Mouse (Mus musculus) MEL (cell line): Measurements from ENCODE around the gene Myrf. TPM values are rescaled to one million over a fixed set of nuclear protein-coding genes. Genes with fewer than 3 reads are reported as not detected.

Experiments
- DNase-seq: peaks from one replicate; pipeline ENCODE4 v3.0.0; 2011; ENCODE audit warnings: low read depth, low spot score
- H3K27ac ChIP-seq: 2 replicates; pipeline ENCODE4 v1.5.1; 2012; ENCODE audit warnings: low read depth, mild to moderate bottlenecking, control low read depth, low read length, moderate library complexity; ENCODE audit not compliant: control insufficient read depth
- H3K27me3 ChIP-seq, 2 experiments: fragments of 150-350 bp in 1 of 2; sonication (generic) in 1 of 2; 2 replicates each; pipeline ENCODE4 v1.6.1; 2012; ENCODE audit warnings: low read length in 2 of 2, mild to moderate bottlenecking in 2 of 2, improper control_type of control experiment in 1 of 2, moderate library complexity in 1 of 2; ENCODE audit not compliant: insufficient read depth in 2 of 2, control insufficient read depth in 1 of 2
- H3K36me3 ChIP-seq, 2 experiments: 2 replicates each; pipeline ENCODE4 v1.6.1; 2012 to 2014; ENCODE audit warnings: low read length in 2 of 2, improper control_type of control experiment in 1 of 2, inconsistent platforms in 1 of 2, mild to moderate bottlenecking in 1 of 2; ENCODE audit not compliant: insufficient read depth in 2 of 2, control insufficient read depth in 1 of 2
- H3K4me1 ChIP-seq, 2 experiments: fragments of 150-350 bp in 1 of 2; sonication (generic) in 1 of 2; 2 replicates each; pipeline ENCODE4 v1.6.1; 2012; ENCODE audit warnings: low read length in 2 of 2, improper control_type of control experiment in 1 of 2, mild to moderate bottlenecking in 1 of 2; ENCODE audit not compliant: insufficient read depth in 2 of 2, control insufficient read depth in 1 of 2
- H3K4me3 ChIP-seq, 2 experiments: fragments of 150-350 bp in 1 of 2; sonication (generic) in 1 of 2; 2 replicates each; pipeline ENCODE4 v1.5.1; 2012; ENCODE audit warnings: low read depth in 2 of 2, low read length in 2 of 2, mild to moderate bottlenecking in 2 of 2, moderate library complexity in 2 of 2, control low read depth in 1 of 2, improper control_type of control experiment in 1 of 2; ENCODE audit not compliant: control insufficient read depth in 1 of 2, insufficient read depth in 1 of 2
- H3K79me2 ChIP-seq: 2 replicates; pipeline ENCODE4 v1.6.1; 2012; ENCODE audit warnings: mild to moderate bottlenecking, low read length, moderate library complexity; ENCODE audit not compliant: control insufficient read depth, poor library complexity, insufficient read depth
- H3K9ac ChIP-seq: 2 replicates; pipeline ENCODE4 v1.6.1; 2012; ENCODE audit warnings: low read depth, mild to moderate bottlenecking, control low read depth, low read length, moderate library complexity; ENCODE audit not compliant: control insufficient read depth, poor library complexity, severe bottlenecking
- H3K9me3 ChIP-seq: fragments of 150-350 bp; sonication (generic); replicated peaks from 2 replicates; pipeline ENCODE4 v1.6.1; 2012; ENCODE audit warnings: mild to moderate bottlenecking, low read length, improper control_type of control experiment, moderate library complexity; ENCODE audit not compliant: insufficient read depth
- EP300 ChIP-seq, 2 experiments: IDR thresholded peaks; 2 replicates each; pipeline ENCODE4 v1.6.1; 2011; ENCODE audit warnings: improper control_type of control experiment in 2 of 2, low read length in 2 of 2, low read depth in 1 of 2, mild to moderate bottlenecking in 1 of 2
- HCFC1 ChIP-seq: IDR thresholded peaks from 2 replicates; pipeline ENCODE4 v1.6.1; 2012; ENCODE audit warnings: low read depth, mild to moderate bottlenecking, inconsistent platforms, low read length, improper control_type of control experiment, moderate library complexity
- JUND ChIP-seq: IDR thresholded peaks from 2 replicates; pipeline ENCODE4 v1.6.1; 2011; ENCODE audit warnings: low read depth, mild to moderate bottlenecking, improper control_type of control experiment, low read length
- MAX ChIP-seq: IDR thresholded peaks from 2 replicates; pipeline ENCODE4 v1.6.1; 2011; ENCODE audit warnings: low read length, improper control_type of control experiment
- POLR2A ChIP-seq, 2 experiments: IDR thresholded peaks; 2 replicates each; pipeline ENCODE4 v1.6.1; 2011 to 2012; ENCODE audit warnings: low read length in 2 of 2, mild to moderate bottlenecking in 2 of 2, control low read depth in 1 of 2, improper control_type of control experiment in 1 of 2, low read depth in 1 of 2, moderate library complexity in 1 of 2; ENCODE audit not compliant: control insufficient read depth in 1 of 2, insufficient read depth in 1 of 2, poor library complexity in 1 of 2
- POLR2AphosphoS5 ChIP-seq: IDR thresholded peaks from 2 replicates; pipeline ENCODE4 v1.6.1; 2012; ENCODE audit warnings: low read depth, borderline replicate concordance, mild to moderate bottlenecking, inconsistent platforms, low read length, moderate library complexity, mixed read lengths
- RAD21 ChIP-seq: IDR thresholded peaks from 2 replicates; pipeline ENCODE4 v1.6.1; 2011; ENCODE audit warnings: mild to moderate bottlenecking, low read depth, low read length, improper control_type of control experiment
- RCOR1 ChIP-seq: IDR thresholded peaks from 2 replicates; pipeline ENCODE4 v1.6.1; 2012; ENCODE audit warnings: low read depth, mild to moderate bottlenecking, inconsistent platforms, low read length, improper control_type of control experiment
- SIN3A ChIP-seq: IDR thresholded peaks from 2 replicates; pipeline ENCODE4 v1.6.1; 2012; ENCODE audit warnings: low read length, improper control_type of control experiment, inconsistent platforms
- TAL1 ChIP-seq: IDR thresholded peaks from 2 replicates; pipeline ENCODE4 v1.6.1; 2012; ENCODE audit warnings: mild to moderate bottlenecking, inconsistent platforms, low read length, moderate library complexity, mixed read lengths
- TBP ChIP-seq: IDR thresholded peaks from 2 replicates; pipeline ENCODE4 v1.8.0; 2011; ENCODE audit warnings: low read depth, low read length, improper control_type of control experiment
- TCF12 ChIP-seq: IDR thresholded peaks from 2 replicates; pipeline ENCODE4 v1.6.1; 2014; ENCODE audit warnings: low read depth, mild to moderate bottlenecking, inconsistent platforms, low read length, improper control_type of control experiment, moderate library complexity
- UBTF ChIP-seq: IDR thresholded peaks from 2 replicates; pipeline ENCODE4 v1.6.1; 2012; ENCODE audit warnings: low read depth, mild to moderate bottlenecking, inconsistent platforms, low read length, improper control_type of control experiment, moderate library complexity, borderline replicate concordance; ENCODE audit not compliant: insufficient read depth
- ZC3H11A ChIP-seq: IDR thresholded peaks from 2 replicates; pipeline ENCODE4 v1.6.1; 2012; ENCODE audit warnings: low read depth, mild to moderate bottlenecking, inconsistent platforms, low read length, improper control_type of control experiment
- ZKSCAN1 ChIP-seq: IDR thresholded peaks from 2 replicates; pipeline ENCODE4 v1.6.1; 2012; ENCODE audit warnings: low read depth, mild to moderate bottlenecking, inconsistent platforms, low read length, improper control_type of control experiment, moderate library complexity
- ZMIZ1 ChIP-seq: IDR thresholded peaks from 2 replicates; pipeline ENCODE4 v1.6.1; 2012; ENCODE audit warnings: low read depth, mild to moderate bottlenecking, inconsistent platforms, low read length, improper control_type of control experiment, moderate library complexity
- polyA plus RNA-seq, 2 experiments: library from polyadenylated mRNA; stranded (reverse) in 1 of 2; unstranded in 1 of 2; fragments of >175 nt in 1 of 2; fragments of >200 nt in 1 of 2; gene quantifications; 2 replicates each; pipeline versions ENCODE4 v1.2.1 to v1.2.4; 2012; ENCODE audit warnings: low replicate concordance in 2 of 2, low read depth in 1 of 2; ENCODE audit not compliant: insufficient read length in 2 of 2, insufficient read depth in 1 of 2, missing spikeins in 1 of 2
- total RNA-seq: library from RNA; depleted of rRNA; stranded (reverse); fragments of 300-350 nt; gene quantifications from 2 replicates; pipeline ENCODE4 v1.2.3, GENCODE M21; 2012

Myrf gene
- total and polyA plus RNA-seq, 3 experiments = 0.23 to 2.7 TPM; not detected in 1

GRCm38 (mm10) chr19:10267953-10268352 is 27.4 kb upstream of the Myrf start:
- H3K27ac ChIP-seq = no peak overlapping the region
- no peaks in the 10 kb centered on the region for H3K9me3 ChIP-seq
- no peaks in the 10 kb centered on the region for H3K79me2 ChIP-seq
- peaks cover 6 to 16% of the 10 kb centered on the region in 2 experiments for H3K27me3 ChIP-seq
- no peak overlapping the region for H3K4me3 ChIP-seq
- no peaks in the 10 kb centered on the region for H3K4me1 ChIP-seq
- no peak overlapping the region for H3K9ac ChIP-seq
- no peak for DNase-seq
- TF ChIP-seq JUND (no peak), RCOR1 (no peak), SIN3A (no peak), RAD21 (no peak), TAL1 (no peak)
- no peaks in the 10 kb centered on the region for H3K36me3 ChIP-seq

GRCm38 (mm10) chr19:10267057-10267456 is 26.5 kb upstream of the Myrf start:
- no peak for TF ChIP-seq MAX
- TF ChIP-seq TCF12 = no peak
- TF ChIP-seq UBTF = no peak
- TF ChIP-seq POLR2A (IDR thresholded peaks at IDR 0.05; ENCODE audit: control insufficient read depth in 1 of 2, insufficient read depth in 1 of 2, low read depth in 1 of 2, low read length in 2 of 2, poor library complexity in 1 of 2) = no peak
- TF ChIP-seq HCFC1 = no peak
- no peak for TF ChIP-seq ZMIZ1
- TF ChIP-seq RCOR1 = no peak
- no peak for TF ChIP-seq EP300 (IDR thresholded peaks at IDR 0.05; ENCODE audit: low read depth in 1 of 2, low read length in 2 of 2)
- no peak for TF ChIP-seq ZKSCAN1
- TF ChIP-seq ZC3H11A = no peak
- no peak for TF ChIP-seq POLR2AphosphoS5
- TF ChIP-seq TBP = no peak
- H3K36me3 ChIP-seq = no peaks in the 10 kb centered on the region
- no peaks in the 10 kb centered on the region for H3K4me1 ChIP-seq
- no peak overlapping the region for H3K4me3 ChIP-seq
- peaks cover 6 to 23% of the 10 kb centered on the region in 2 experiments for H3K27me3 ChIP-seq
- no peak for DNase-seq
- no peak overlapping the region for H3K27ac ChIP-seq
- no peak overlapping the region for H3K9ac ChIP-seq
- H3K9me3 ChIP-seq = no peaks in the 10 kb centered on the region
- no peaks in the 10 kb centered on the region for H3K79me2 ChIP-seq
